Mouse (Mus musculus) layer of hippocampus, postnatal 36 days (tissue): ENCODE measurements around the gene Esrrg. TPM values are rescaled to one million over a fixed set of nuclear protein-coding genes. Genes with fewer than 3 reads are reported as not detected.

Source experiments
- DNase-seq, 2 experiments: peaks; one replicate each; pipeline ENCODE4 v3.0.0; 2022
- total RNA-seq, 2 experiments: library from RNA; stranded (reverse); gene quantifications; 2 replicates each; pipeline ENCODE4 v1.2.3; 2021

The Esrrg gene
- total RNA-seq, 2 experiments from 2014 or later = 13.7 to 14.0 TPM

GRCm38 (mm10) chr1:187918939-187919338 lies 310.3 kb downstream of the Esrrg start:
- no peak for DNase-seq

DNA sequence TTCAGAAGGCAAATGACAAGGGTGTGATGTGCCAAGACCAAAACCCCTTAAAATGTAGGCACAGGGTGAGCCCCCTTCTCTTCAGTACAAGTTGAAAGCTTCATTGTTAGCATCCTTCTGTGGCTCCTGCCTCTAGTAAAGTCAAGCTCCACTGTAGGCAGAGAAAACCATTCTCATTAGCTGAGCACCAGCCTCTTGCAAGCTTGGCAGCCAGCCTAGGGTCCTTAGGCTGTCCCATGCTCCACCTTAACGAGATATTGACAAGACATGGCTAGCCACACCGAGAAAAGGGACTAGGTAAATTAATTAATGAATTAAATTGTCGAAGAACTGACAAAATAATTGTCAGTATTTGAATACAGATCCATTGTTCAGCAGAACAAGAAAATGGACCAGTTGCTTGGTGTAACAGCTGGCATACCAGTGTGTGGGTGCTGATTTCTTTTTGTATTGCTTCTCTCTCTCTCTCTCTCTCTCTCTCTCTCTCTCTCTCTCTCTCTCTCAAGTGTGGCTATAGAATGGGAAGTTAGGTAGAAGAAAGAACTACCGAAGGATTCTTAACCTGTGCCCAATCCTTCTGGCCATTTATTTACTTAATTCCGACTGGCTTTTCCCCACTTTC lies 311.7 kb downstream of the Esrrg start:
- no peak for DNase-seq

DNA sequence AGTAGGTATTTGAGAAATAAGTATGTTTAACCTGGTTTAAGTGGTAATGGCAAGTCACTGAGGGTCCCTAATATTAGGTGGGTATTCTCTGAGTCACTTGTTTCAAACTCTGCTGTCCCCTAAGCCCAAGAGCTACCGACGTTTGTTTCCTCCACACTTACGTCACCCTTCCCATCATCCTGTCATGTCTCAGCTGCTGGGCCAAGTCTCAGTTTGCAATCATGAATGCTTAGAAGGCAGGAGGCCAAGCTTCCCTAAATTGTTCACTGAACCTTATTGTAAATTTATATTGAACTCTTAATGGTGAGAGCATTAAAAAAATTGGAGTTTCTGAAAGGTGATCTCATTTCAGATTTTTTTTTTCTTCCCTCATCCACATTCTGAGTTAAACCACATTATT lies 322.6 kb downstream of the Esrrg start:
- no peak for DNase-seq

DNA sequence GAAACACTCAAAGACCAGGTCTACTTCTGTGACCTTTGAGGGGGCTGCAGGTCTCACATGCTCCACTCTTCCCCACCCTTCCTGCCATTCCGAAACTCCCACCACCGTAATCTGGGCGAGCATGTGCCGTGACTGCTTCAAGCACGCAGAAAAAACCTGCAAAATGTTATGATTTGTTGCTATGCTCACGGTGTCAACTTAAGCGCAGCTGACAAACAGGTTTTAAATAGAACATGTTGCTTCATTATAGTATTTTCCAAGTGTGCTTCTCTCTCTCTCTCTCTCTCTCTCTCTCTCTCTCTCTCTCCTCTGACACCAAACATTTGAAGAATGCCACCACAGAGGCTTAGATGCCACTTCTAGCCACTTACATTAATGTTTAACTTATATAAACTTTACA lies 330.1 kb downstream of the Esrrg start:
- DNase-seq = no peak

DNA sequence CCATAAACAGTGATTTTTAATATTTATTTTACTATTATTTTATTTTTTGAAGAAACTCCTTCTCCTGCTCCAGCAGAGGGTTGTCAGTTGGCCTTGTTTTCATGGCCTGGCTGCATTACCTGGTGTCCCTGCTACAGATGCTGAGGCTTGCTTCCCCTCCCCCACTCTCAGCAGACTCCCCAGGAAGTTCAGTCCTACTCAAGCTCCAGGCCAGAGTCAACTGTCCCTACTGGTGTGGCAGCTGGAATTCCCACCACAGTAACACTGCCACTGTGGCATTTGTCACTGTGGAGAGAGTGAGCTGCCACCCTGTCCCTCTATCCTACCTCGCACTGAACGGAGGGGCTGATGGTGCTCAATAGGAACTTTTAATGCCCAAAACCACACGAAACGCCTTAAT lies 330.5 kb downstream of the Esrrg start:
- no peak for DNase-seq

DNA sequence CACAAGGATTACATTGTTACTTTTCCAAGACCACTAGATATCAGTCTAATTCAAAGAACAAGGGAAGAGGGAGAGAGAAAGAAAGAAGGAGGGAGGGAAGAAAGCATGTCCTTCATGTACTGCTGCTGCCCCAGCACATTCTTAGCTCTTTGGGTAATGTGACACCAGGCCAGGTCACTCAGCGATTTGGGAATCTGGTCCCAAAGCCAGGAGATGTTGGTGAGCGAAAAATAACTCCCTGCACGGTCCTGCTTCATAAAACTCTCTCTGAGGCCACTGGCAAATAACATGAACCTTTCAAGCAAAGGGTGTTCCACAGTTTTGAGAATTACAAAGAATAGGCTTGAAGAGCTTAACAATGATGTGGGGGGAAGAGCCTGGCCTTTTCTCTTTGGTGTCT lies 342.9 kb downstream of the Esrrg start:
- no peak for DNase-seq

- no peak for DNase-seq
These were observed 348.1 kb downstream of the Esrrg start for GRCm38 (mm10) chr1:187956702-187957101.

- DNase-seq = no peak
These were observed 350.6 kb downstream of the Esrrg start for GRCm38 (mm10) chr1:187959192-187959591.

DNA sequence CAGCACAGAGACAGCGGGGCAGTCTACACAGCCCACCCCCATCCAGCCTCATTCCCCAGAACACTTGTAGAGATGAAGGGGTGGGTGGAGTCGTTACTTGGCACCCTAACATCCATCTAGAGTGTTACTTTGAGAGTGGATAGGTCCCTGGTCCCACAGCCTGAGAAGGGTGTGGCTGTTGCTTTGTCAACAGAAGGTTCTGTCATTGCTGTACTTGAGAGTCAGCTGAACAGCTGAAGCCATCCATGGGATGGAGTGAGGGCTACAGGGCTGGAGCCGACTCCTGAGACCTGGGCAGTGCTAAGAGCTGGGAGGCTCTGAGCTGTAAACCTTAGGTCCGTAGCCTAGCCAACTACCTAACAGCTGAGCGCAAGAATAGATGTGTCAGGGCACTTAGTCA lies 352.9 kb downstream of the Esrrg start:
- no peak for DNase-seq

DNA sequence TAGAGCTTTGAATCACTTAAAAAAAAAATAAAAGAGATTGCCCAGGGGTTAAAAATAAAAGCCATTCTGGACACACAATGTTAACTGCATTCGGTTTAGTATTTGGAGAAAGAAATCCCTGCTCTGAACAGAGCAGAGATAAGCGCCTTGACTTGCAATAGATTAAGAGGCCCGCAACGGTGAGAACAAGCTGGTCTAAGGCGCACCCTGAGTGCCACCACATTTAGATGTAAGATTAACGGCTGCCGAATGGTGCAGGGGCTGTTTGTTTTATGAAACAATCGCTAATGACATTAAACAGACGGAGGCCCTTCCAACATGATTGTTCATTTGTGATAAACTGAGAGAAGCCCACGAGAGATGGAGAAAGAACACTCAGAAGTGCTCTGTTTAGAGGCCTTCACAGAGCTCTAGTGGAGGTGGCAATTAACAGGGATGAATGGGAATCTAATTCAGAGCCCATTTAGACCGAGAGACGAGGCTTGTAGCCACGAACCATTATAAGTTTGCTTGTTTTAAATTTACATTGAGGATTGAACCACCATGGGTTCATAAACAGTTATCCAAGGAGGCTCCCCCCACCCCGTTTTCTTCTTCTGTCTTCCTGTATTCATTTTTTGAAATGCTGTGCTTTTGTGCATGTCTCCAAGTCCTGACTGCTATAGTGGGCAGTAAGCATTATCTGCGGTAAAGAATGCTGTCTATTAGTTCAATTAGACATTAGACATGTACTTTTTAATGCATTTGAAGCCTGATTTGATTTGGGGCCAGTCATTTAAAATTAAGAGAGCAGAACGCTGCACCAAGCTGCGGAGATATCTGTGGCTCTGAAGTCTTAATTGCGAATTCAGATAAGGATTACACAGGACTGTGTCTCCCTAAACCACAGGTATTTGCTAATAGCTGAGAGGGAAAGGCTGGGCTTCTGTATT lies 356.5 kb downstream of the Esrrg start:
- DNase-seq = no peak

DNA sequence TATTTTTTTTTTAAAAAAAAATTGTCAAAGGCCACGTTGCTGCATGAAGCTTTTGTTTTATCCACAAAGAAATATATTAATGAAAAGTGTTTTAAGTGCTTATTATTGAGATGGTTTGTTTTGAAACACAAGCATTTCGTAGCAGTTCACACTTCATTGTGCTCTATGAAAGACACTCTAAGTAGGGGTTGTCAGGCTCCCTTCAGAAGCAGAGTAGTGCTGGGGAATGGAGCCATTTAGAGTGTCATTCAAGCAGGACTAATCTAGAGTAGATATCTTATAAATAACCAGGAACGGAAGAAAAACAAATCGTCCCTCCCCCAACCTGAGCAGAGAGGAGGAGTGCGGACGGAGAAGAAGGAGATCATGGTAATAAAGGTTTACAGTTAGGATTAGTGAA lies 357.3 kb downstream of the Esrrg start:
- DNase-seq = no peak

DNA sequence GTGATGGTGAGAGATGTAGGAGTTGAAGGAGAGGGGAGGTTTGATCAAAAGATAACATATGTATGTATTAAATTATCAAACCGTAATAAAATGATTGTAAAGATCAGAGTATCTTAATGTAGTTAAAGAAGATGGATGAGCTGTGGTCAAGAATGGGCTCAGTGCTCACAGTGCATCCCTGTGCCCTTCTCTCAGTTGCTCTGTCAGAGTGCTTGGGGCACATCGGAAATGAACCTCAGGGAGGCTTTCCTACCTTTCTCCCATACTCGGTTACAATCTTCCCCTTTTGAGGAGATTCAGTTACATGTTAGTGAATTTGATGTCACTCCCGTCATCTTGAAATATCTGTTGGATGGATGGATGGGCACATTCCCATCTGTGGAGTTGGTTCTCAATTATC lies 359.8 kb downstream of the Esrrg start:
- no peak for DNase-seq

DNA sequence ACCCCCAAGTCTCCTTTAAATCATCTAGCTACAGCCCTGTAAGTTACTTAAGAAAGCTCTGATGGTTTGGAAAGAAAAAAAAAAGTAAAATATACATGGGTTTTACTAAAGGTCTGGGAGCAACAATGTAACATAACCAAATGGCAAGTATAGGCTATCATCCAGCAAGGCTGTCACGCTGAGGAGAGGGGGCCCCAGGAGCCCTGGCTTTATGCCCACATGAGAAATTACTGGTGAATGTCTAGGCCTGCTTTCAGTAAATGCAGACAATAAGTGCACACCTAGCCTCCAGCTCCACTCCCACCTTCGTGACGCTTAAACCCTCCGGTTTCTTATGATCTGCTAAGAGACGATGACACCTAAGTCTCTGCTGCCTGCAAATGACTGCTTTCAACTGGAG lies 360.9 kb downstream of the Esrrg start:
- no peak for DNase-seq

- peak; percentile 23 to 44 for DNase-seq
These were observed 365.8 kb downstream of the Esrrg start for GRCm38 (mm10) chr1:187974396-187974795.

GRCm38 (mm10) chr1:187975465-187976352 lies 367.1 kb downstream of the Esrrg start:
- no peak for DNase-seq

DNA sequence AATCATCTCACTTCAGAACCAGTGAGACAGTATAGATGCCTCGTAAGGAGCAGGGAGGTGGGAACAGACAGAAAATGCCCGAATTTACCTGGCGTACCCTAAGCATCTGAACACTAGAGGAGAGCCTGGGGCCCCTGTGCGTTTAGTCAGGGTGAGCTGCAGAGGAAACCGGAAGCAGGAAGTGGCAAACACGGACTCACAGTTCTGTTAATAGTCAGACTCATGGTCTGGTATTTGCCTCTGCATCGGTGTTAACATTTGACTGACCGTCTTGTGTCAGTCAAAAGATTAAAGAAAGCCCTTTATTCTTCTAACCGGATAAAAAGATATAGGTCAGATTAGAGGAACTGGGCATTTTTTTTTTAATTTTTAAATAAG lies 367.8 kb downstream of the Esrrg start:
- DNase-seq = no peak

DNA sequence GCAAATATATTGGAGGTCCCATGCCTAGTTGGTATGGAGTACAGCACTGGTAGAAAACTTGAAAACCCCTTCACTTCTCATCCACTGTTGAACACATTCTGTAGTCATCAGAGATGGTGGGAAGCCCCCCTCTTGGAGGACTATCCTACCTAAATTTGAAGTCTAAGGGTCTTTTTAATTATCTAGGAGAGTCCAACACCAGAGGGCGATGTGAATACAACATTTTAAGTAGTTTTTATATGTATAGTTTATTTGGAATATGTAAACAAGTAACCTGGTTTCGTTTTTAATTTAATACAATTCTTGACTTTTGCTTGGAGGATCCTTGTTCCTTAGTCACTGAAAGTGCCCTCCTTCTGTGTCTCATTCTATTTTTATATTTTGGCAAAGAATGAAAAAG lies 372.4 kb downstream of the Esrrg start:
- no peak for DNase-seq

GRCm38 (mm10) chr1:187983177-187983576 lies 374.6 kb downstream of the Esrrg start:
- no peak for DNase-seq

DNA sequence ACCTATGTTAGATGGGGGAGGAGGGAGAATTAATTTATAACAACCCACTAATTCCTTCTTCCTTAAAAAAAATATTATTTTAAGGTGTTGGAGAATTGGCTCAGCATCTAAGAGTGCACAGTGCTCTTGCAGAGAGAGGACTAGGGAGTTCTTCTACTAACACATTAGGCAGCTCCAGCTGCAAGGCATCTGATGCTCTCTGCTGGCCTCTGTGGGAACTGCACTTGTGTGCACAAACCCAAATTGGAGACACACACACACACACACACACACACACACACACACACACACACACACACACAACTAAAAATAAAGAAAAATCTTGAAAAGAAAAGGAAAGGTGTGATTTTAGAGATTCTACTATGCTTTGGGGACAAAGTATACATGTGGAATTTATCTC lies 381.6 kb downstream of the Esrrg start:
- no peak for DNase-seq

- DNase-seq = peak; percentile 14 to 15
These were observed 389.2 kb downstream of the Esrrg start for GRCm38 (mm10) chr1:187997584-187998338.

GRCm38 (mm10) chr1:187999121-187999520 lies 390.5 kb downstream of the Esrrg start:
- DNase-seq = no peak

- DNase-seq = no peak
These were observed 391.6 kb downstream of the Esrrg start for GRCm38 (mm10) chr1:188000189-188000588.
